Mouse (Mus musculus): Measurements from ENCODE around the gene P2rx3.

Gene P2rx3

DNA sequence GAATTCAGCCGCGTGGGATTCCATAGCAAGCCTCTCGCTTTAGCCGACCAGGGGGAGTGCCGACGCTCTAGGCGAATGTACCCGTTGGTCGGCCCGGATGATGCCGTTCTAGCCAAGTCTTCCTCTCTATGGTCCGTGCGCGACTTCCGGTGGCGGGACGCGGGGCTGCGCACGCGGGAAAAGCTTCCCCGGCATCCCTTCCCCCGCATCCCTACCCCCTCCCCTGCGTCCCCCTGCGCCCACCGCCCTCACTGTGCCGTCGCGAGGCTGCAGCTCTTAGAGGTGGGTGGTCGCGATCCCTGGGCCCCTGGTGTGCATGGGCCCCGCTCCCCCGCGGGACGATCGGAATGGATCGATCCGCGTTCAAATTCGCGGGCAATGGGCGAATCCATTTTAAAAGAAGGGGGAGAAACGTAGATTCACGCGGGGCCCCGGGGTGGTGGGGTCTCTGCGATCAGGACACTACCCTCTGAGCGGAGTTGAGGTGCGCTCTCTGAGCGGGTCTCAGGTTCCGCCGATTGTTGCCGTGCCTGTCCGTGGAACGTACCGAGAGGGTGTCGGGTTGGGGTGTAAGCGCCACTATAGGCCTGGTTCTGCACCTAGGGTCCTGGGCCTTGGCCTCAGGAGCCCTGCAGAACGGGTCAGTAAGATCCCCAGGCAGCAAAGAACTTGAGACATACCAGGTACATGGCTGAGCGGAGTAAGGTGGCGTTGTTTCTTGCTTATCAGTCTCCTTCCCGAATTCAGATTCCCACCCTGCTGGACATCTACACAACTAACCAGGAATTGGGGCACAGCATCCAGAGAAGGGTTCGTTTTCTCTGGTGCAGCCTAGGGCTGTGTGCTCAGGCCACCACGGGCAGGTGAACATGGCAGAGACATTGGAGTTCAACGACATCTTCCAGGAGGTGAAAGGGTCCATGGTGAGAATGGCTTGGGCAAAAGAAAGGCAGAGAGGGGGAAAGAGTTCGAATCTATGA, at the start of gene P2rx3, which contains the start of gene Ssrp1:
Gene P2rx3, minus strand, starts transcription at position 416 of the 980 bp plus-strand sequence.
Gene Ssrp1, plus strand, starts transcription at position 188 of the 980 bp plus-strand sequence.
- DNase-seq: peak; percentile 92

DNA sequence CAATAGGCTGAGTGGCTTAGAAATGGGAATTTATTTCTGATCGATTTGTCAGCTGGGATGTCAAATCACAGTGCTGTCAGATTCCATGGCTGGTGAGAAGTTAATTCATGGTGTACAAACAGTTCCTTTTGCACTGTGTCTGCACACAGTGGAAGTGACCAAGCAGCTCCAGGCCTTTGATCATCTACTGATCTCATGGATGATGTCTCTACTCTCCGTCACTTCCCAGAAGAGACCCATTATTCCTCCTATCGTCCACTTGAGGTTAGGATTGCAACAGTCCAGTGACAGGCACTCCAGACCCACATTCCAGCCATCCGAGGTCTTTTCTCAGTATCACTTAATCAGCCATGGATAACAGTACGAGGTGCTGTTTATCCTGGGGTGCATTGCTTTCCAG, 36.5 kb upstream of the P2rx3 start:
- no peak for DNase-seq

DNA sequence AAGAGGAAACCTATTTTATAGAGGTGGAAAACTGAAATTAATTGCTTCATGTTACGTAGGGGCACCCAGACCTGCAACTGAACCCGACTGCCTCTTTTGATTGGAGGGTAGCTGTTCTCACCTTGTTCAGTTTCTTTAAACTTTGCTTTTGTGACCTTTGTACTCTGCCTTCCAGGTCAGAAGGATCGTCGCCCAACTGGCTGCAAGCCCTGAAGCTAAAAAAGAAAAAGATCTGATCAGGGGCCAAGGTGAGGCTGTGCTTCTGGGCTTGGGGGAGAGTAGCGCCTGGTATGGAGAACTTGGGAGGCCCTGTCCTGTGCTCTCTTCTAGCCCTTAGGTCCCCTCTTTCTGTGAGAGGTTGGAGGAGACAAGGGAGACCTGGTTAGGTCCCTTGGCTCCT, 34.7 kb upstream of the P2rx3 start:
- no peak for DNase-seq

DNA sequence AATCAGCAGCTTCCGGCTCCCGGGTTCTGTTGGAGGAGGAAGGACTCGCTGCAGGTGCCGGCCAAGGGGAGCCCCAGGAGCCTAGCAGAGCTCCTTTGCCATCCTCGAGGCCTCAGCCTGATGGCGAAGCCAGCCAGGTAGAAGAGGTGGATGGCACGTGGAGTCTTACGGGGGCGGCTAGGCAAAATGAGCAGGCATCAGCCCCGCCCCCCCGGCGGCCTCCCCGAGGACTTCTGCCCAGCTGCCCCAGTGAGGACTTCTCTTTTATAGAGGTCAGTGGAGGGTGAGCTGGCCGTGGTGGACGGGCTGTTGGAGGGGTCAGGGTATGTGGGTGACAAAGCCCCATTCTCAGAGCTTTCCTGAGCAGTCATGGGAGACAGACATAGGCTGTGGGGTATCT, 32.8 kb upstream of the P2rx3 start:
- DNase-seq: no peak

DNA sequence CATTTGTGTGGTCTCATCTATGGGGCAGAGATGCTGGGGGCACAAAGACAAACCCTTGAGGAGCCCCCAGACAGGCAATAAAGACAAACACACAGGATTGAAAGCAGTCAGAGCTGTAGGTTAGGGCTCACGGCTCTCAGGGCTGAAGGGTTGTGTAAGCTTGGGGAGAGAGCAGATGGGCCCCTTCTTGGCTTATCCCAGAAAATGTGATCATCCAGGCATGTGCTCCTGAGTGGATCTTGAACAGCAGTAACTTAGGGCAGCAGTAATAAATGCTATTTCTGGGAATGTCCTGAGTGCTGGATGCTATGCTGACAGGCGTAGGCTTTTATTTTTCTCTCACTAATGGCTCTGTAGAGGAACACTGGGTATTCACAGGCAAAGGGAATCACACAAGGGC, 31.4 kb upstream of the P2rx3 start:
- DNase-seq: no peak

DNA sequence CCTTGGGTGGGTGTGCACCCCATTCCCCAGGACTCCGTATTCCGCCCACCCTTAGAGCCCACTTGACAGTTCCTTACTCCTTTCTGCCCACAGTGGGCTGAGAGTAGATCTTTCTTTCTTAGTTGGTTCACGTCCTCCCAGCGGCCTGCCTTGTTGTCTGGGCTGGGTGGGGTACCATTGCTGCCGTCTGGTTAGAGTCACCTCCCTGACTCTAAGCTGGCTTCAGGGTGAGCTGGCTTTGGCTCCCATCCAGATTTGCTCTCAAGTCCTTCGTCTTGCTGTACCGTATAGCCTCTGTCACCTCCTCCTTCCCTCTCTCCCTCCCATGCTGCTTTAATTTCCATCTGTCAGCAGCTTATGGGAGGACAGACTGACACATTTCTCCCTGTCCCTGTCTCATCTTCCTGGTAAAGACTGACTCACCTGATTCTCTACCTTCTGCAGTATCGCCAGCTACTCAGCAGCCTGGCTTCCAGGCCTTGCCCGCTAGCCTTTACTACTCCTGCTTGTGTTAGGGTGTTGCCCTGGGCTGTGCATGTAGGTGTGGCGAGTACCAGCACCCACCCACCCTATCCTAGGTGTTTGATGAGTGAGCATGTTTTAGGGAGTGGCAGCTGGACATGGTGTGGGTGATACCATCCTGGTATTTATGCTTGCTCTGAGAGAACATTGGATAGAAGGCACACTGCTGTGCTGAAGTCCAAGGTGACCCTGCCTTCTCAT, 30.8 kb upstream of the P2rx3 start:
- DNase-seq: no peak

GRCm38 (mm10) chr2:85066937-85067336, 29.7 kb upstream of the P2rx3 start:
- DNase-seq: no peak

DNA sequence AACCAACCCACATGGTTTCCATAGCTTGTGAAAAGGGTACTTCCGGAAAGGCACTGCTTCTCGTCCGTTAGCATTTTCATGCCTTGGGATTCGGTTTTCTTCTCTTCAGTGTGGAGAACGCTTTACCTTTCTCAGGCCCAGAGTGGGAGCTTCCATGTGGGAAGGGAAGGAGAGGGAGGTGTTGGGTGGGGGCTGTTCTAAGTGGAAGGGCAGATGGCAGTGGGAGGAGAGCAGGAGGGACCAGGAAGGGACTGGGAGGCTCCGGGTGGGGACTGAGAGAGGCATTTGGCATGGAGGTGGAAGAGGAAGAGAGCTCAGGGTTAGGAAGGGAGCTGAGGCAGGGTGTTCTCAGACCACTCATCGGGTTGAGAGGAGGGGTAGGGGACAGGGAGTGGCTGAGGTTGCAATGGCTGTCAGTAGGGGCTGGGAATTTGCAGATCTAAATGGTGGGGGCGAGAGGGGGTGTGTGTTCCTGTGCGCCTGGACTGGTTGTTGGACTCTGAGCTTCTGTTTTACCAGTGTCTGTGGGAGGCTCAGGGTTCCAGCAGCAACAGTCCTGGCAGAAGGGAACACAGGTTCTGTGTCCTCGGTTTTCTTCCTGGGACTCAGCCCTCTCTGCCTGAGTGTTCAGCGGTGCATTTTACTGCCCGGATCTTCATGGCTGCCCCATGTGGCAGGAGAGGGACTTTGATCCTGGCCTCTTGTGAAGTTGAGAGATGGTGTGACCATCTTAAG, 28.0 kb upstream of the P2rx3 start:
- no peak for DNase-seq

DNA sequence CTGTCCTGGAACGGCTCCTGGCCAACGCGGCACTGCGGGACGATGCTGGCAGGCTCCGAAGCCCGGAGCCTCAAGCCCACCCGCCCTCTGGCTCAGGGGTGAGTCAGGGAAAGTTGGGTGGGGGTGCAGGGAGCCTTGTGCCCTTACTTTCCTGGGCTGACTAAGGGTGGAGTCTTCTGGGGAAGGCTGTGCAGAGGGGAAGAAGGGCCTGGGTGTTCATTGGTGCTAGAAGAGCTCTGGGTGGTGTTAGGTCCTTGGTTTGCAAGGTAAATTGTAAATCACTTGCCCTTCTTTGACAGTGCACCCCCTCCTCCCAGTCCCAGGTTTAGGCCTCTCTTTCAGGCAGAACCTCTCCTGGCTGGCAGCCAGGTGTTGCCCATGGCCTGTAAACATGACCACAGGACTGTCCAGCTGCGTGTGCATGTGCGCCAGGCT, 23.9 kb upstream of the P2rx3 start:
- peak; percentile 12 for DNase-seq

DNA sequence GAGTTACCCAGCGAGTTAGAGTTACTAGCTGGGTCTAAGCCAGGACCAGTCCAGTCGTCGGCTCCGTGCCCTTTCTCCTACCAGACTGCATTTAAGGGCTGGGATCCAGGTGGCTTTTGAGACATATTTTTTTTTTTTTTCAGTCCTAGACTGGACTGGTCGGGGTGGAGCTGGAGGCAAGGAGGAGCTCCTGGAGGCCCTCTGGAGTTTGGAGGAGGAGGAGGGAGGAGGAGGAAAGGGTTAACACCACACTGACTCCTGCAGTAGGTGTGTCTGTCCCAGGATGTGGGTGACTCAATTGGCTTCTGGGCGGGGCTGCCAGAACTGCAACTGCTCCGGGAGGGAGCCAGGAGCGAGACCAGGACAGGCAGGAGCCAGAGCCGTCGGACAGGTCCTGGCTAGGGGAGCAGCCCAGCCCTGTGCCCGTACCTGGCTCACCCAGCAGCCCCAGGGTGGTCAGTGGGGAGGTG, 23.4 kb upstream of the P2rx3 start:
- DNase-seq: peak; percentile 44

GRCm38 (mm10) chr2:85059677-85060076, 22.4 kb upstream of the P2rx3 start:
- no peak for DNase-seq

DNA sequence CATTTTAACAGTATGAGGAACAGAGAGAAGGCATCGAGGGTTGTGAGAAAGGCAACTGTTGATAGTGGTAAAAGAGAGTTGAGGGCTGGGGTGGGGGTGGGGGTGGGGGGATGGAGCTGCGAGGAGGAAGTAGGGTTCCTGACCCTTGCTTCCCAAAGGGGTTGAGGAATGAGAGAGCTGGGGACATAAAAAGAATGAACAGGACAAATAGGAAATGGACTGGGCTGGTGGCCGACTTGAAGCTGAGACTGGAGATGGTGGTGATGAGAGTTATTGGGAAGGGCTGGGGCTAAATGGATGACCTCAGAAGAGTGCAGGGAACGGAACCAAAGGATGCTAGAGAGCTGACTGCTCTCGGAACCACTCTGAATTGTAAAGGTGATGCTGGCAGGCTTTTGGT, 19.4 kb upstream of the P2rx3 start:
- no peak for DNase-seq

DNA sequence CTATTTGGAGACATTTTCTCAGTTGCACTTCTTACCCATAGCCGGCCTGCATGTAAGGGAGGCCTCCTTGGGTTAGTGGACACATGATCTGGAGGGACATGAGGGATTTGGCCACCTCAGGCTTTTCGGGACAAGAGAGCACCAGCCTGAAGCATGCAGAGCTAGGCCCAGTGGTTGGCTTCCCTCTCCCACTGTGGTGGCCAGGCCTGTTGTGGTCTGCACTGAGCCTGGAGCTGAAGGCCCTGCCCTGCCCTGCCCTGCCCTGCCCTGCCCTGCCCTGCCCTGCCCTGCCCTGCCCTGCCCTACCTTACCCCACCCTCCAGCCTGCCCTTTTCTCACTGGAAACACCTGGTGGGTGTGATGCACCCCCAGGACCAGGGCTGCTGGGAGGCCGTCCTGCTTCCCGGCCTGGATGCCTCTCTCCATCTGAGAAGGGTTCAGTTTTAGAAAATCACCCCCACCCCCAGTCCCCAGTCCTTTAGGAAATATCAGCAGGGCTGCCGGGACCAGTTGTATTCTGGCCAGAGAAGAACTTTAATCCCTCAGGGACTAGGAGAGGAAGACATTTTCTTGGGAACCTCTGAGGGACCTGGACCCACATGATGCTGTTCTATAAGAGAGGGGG, 16.0 kb upstream of the P2rx3 start:
- DNase-seq: no peak

DNA sequence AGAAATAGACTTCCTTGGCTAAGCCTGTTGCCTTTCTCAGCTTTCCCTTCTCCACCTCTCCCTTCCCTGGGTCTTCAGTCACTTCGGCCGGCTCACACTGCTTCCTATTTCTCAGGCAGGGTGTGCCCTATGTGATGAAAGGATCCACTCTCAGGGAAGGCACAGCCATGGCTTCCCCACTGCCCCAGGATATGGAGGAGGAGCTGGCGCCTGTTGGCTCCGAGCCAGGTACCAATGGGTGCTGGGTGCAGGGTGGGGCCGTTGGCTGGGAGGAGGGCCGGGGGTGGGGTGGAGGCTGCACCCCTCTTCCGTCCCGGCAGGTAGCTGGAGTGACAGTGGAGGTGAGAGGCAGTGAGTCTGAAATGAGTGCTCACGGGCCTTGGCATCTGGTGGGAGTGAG, 13.5 kb upstream of the P2rx3 start:
- no peak for DNase-seq

DNA sequence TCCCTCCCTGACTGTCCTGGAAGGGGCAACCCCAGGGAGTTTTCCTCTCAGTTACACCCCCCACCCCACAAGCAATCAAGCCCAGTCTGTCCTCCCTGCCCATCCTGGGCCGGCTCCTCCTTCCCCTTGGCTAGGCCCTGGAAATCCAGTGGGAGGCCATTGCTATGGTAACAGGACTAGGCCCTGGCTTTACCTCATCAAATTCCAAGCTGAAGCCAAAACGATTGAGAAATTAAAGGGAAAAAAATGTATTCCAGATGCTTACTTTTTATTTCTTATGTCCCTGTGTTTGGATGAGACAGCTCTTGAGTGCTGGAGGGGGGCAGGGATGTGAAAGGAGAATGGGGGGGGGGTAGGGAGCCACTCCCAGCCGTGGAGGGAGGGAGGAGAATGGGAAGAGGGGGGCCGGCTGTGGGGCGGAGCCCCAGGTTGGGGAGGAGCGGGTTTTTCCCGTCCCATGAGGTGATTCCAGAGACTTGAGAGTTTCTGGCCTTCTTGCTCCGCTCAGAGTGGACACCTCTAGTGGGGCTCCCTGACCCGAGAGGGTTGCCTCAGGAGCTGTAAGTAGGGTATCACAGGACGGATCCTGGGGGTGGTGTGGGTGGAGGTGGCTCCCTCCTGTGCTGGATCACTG, 12.9 kb upstream of the P2rx3 start:
- no peak for DNase-seq

DNA sequence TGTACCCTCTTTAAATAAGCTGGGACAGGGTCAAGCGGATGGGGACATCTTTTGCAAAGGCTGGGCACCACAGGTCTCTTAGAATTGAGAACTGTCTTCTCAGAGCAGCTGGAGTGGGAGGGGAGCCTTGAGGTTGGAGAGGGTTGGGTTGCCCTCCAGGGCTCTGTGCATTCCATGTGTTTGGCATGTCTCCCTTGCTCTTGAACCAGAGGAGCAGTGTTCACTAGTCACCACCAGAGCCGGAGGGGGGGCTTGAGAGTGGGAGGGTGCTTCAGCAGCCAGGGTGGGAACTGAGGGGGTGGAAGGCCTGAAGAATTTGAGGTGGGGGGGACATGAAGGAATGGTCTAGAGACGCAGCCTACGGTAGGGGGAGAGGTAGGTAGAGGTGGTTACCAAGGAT, 12.0 kb upstream of the P2rx3 start:
- no peak for DNase-seq

- DNase-seq: peak; percentile 74
These were observed 11.0 kb upstream of the P2rx3 start for GRCm38 (mm10) chr2:85048168-85048751.

DNA sequence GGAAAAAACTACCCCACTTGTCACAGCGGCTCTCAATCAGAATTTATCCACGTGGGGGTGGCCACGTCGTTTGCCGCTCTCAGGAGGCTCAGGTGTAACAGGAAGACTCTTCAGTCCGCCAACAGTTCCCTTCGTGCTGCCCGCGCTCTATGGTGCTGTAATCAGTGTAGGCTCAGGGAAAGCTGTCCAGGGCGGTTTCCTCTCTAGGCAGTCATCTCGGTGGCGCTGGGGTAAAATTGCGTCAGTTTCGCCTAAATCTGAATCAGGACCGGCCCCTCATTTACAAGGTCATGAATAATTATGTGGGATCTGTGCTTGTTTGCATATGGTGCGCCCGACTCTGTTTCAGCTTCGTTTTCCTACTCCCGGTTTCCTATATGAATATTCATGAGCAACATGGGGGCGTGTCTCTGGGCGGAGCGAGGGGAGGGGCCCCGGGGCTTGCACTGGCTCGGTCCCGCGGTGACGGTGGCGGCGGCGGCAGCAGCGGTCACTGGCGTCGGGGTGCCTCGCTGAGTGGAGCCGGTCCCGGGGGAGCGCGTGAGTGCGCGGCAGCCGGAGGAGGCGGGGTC, 10.4 kb upstream of the P2rx3 start, which contains the start of gene Tnks1bp1:
Gene Tnks1bp1, plus strand, starts transcription at position 427 of the 572 bp plus-strand sequence.
- peak; percentile 97 for DNase-seq

DNA sequence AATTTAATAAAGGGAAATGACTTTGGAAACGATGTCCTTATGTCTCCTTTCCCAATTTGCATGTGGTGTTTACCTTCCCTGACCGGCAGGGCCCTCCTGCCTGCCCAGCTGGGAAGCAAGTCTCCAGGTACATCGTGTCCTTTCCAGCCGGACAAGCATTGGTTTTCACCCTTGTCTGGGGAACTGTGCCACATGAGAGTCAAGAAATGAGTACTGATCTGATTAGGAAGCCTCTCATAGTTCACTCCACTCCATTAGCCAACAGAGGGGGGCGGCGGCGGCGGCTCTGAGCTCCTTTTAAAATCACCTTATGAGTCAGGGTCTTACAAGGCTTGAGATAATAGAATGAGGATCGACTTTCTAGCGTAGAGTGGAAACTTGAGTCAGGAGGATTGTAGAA, 9.8 kb upstream of the P2rx3 start:
- peak; percentile 29 for DNase-seq

GRCm38 (mm10) chr2:85046222-85046621, 9.0 kb upstream of the P2rx3 start:
- no peak for DNase-seq

- no peak for DNase-seq
These were observed 6.4 kb upstream of the P2rx3 start for GRCm38 (mm10) chr2:85043623-85044022.
